Mouse (Mus musculus) hindbrain, embryonic 10.5 days (tissue): ENCODE data around the gene Nipsnap1. TPM values are rescaled to one million over a fixed set of nuclear protein-coding genes. Genes with fewer than 3 reads are reported as not detected.

Experiments used
- DNase-seq: peaks from one replicate; pipeline ENCODE4 v3.0.0-alpha.2; 2017; ENCODE audit warnings: low spot score
- H3K27ac ChIP-seq: fragments of 300-500 bp; sonication (generic); 2 replicates; pipeline ENCODE4 v1.5.1; 2016; ENCODE audit warnings: mild to moderate bottlenecking, moderate library complexity
- H3K27me3 ChIP-seq: fragments of 300-500 bp; sonication (generic); 2 replicates; pipeline ENCODE4 v1.6.1; 2016; ENCODE audit warnings: mild to moderate bottlenecking; ENCODE audit not compliant: poor library complexity, insufficient read depth, severe bottlenecking
- H3K36me3 ChIP-seq: fragments of 300-500 bp; sonication (generic); 2 replicates; pipeline ENCODE4 v1.6.1; 2016; ENCODE audit warnings: mild to moderate bottlenecking, moderate library complexity
- H3K4me1 ChIP-seq: fragments of 300-500 bp; sonication (generic); replicated peaks from 2 replicates; pipeline ENCODE4 v1.6.1; 2016; ENCODE audit warnings: mild to moderate bottlenecking
- H3K4me3 ChIP-seq: fragments of 300-500 bp; sonication (generic); 2 replicates; pipeline ENCODE4 v1.5.1; 2016; ENCODE audit warnings: mild to moderate bottlenecking, moderate library complexity
- H3K9me3 ChIP-seq: fragments of 300-500 bp; sonication (generic); 2 replicates; pipeline ENCODE4 v1.6.1; 2016; ENCODE audit warnings: mild to moderate bottlenecking, moderate library complexity
- WGBS: fragments of 180-500 bp; shearing (Covaris S2); methylation state at CpG from one replicate; pipeline ENCODE4 v1.1.7; 2016; 5-methylcytosine and 5-hydroxymethylcytosine counted together
- polyA plus RNA-seq: library from polyadenylated mRNA; unstranded; fragments of >200 nt; fragmentation: Nextera tagmentation; extraction: Ambion mirVana; gene quantifications from 2 replicates; pipeline ENCODE4 v1.2.1, GENCODE M21; 2016

Gene Nipsnap1
- polyA plus RNA-seq: 77.9 and 89.0 TPM in 2 replicates

DNA sequence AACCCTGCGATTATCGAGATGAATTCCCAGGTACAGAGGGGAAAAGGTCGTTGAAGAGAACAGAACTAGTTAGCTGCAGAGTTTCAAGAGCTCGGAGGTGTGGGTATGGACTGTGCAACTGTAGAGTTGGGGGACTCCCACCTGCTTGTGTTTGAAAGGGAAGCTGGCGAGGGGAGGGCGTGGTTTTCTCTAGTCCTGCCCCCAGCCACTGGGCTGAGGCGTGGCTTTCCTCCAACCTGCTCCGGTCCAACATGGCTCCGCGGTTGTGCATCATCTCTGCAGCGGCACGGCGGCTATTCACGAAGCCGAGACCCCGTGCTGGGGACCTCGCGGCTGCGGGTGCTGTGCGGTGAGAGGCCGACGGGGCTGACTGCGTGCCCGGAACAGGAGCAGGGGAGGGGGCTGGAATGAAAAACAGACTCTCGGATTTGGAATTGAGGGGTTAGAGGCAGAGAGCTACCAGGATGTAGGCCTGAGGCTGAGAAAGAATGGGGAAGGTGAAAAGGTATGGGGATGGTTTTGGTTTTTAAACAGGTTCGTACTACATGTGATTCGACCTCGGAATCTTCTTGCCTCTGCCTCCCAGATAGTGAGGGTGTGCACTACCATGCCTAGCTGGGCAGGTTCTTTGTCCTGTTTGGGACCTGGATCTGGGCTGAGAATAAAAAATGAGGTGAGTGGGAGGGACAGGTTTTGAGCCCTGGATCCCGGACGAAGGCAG, at the start of gene Nipsnap1:
Nipsnap1 (plus strand) TSS at position 197 of the 721 bp plus-strand sequence.
- H3K27me3 ChIP-seq: no peaks in the 10 kb centered on the region
- peaks cover 15% of the 10 kb centered on the region for H3K4me1 ChIP-seq
- peak within 1 kb of the TSS; percentile 86 for H3K4me3 ChIP-seq
- WGBS: 1% methylated on average over 30 of the region's 30 CpGs
- H3K9me3 ChIP-seq: peaks cover 8% of the 10 kb centered on the region; the same call in 1 of the 2 replicates
- peak; percentile 85 for DNase-seq
- peaks cover 14% of the 10 kb centered on the region for H3K36me3 ChIP-seq
- H3K27ac ChIP-seq: peak within 1 kb of the TSS; percentile 94

DNA sequence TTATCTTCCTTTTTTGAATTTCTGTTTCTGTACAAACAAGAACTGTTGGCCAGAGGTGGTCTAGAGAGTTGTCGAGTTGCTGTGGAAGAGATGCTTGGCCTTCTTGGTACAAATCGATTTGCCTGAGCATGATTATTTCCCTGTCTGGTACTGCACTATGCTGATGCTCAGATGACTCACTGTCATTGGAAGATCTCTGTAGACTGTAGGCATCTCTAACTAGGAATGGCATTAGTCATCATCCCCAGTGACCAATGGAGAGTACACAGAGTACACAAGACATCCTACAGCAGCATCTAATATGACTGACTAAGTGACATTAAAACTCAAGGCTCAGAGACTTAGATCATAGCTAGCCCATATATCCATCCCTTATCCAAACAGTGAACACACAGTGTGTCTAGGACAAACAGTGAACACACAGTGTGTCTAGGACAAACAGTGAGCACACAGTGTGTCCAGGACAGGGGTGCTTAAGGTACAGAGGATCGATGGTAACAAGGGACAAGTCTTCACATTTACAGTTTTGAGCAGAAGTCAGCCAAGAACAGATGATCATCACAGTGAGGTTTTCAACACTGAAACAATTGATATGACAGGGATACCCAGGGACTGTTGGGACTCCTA, 47.5 kb upstream of the Nipsnap1 start:
- Histone ChIP-seq H3K4me3 (no peak overlapping the region), H3K4me1 (peaks cover 7% of the 10 kb centered on the region), H3K36me3 (0 out of 2 replicates have a peak, but pooled peaks cover 6% of the 10 kb centered on the region), H3K9me3 (no peaks in the 10 kb centered on the region), H3K27me3 (no peaks in the 10 kb centered on the region), H3K27ac (no peak overlapping the region)
- no peak for DNase-seq
- WGBS: 91% methylated on average over 3 of the region's 3 CpGs

DNA sequence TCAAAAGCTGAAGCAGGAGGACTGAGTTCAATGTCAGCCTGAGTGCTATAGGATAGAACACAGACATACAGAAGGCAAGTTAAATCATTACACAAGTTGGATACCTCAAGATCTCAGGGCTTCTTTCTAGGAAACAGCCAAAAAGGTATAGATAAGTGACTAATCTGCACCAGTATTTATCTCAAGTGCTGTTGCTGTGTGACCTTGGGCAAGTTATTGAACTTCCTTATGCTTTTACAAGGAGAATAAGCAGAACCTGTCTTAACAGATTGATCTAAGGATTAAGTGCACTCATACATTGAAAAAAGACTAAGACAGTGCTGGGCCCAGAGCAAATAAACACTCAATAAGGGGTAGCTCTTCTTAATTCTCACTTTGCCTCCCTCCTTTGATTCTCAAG, 46.4 kb upstream of the Nipsnap1 start:
- no peak overlapping the region for H3K27ac ChIP-seq
- H3K27me3 ChIP-seq: no peaks in the 10 kb centered on the region
- H3K9me3 ChIP-seq: no peaks in the 10 kb centered on the region
- H3K4me3 ChIP-seq: no peak overlapping the region
- no peak for DNase-seq
- H3K4me1 ChIP-seq: no peaks in the 10 kb centered on the region
- H3K36me3 ChIP-seq: 0 out of 2 replicates have a peak, but pooled peaks cover 6% of the 10 kb centered on the region

- no peaks in the 10 kb centered on the region for H3K27me3 ChIP-seq
- H3K27ac ChIP-seq: no peak overlapping the region
- WGBS: 82% methylated on average over 2 of the region's 2 CpGs
- DNase-seq: no peak
- 0 out of 2 replicates have a peak, but pooled peaks cover 6% of the 10 kb centered on the region for H3K36me3 ChIP-seq
- no peaks in the 10 kb centered on the region for H3K4me1 ChIP-seq
- H3K9me3 ChIP-seq: no peaks in the 10 kb centered on the region
- no peak overlapping the region for H3K4me3 ChIP-seq
These were observed 45.8 kb upstream of the Nipsnap1 start for GRCm38 (mm10) chr11:4827916-4828315.

- no peak overlapping the region for H3K27ac ChIP-seq
- DNase-seq: no peak
- 0 out of 2 replicates have a peak, but pooled peaks cover 6% of the 10 kb centered on the region for H3K36me3 ChIP-seq
- no peaks in the 10 kb centered on the region for H3K27me3 ChIP-seq
- no peaks in the 10 kb centered on the region for H3K4me1 ChIP-seq
- H3K9me3 ChIP-seq: no peaks in the 10 kb centered on the region
- H3K4me3 ChIP-seq: no peak overlapping the region
These were observed 42.7 kb upstream of the Nipsnap1 start for GRCm38 (mm10) chr11:4831066-4831465.

DNA sequence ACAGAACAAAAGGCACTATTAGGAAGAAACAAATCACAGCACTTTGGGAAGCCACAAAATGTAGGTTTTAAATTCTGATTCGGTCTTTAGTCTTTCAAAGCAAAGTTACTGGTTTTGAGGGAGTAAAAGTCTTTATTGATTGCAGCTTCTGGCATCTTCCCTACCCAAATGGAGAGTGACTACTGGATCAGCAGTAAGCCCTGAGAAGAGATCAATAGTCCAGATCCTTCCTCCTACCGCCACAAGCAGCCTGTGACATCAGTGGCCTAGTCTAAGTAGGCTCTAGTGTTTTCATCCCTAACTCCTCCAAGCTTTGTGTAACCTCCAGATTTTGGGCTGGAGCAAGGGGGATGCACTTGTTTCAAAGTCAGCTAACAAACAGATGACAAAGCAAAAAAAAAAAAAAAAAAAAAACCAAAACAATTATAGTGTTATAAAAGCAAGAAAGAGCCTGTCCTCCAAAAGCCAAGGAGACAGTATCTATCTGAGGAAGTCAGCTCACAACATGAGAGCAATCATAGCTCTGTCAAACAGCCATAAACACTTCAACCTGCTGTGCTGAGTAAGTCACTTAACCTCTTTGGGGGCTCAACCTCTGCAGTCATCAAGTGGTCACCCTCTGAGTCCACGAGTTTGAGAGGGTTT, 40.3 kb upstream of the Nipsnap1 start:
- H3K9me3 ChIP-seq: no peaks in the 10 kb centered on the region
- no peak for DNase-seq
- no peak overlapping the region for H3K27ac ChIP-seq
- no peaks in the 10 kb centered on the region for H3K27me3 ChIP-seq
- H3K4me1 ChIP-seq: no peaks in the 10 kb centered on the region
- H3K4me3 ChIP-seq: no peak overlapping the region
- 0 out of 2 replicates have a peak, but pooled peaks cover 6% of the 10 kb centered on the region for H3K36me3 ChIP-seq
- whole genome bisulfite sequencing: 86% methylated on average over 3 of the region's 3 CpGs

GRCm38 (mm10) chr11:4835436-4835835, 38.3 kb upstream of the Nipsnap1 start:
- Histone ChIP-seq H3K4me1 (no peaks in the 10 kb centered on the region), H3K27me3 (no peaks in the 10 kb centered on the region), H3K27ac (no peak overlapping the region), H3K4me3 (no peak overlapping the region), H3K36me3 (no peaks in the 10 kb centered on the region), H3K9me3 (no peaks in the 10 kb centered on the region)
- no peak for DNase-seq
- WGBS: 90% methylated on average over 6 of the region's 6 CpGs

DNA sequence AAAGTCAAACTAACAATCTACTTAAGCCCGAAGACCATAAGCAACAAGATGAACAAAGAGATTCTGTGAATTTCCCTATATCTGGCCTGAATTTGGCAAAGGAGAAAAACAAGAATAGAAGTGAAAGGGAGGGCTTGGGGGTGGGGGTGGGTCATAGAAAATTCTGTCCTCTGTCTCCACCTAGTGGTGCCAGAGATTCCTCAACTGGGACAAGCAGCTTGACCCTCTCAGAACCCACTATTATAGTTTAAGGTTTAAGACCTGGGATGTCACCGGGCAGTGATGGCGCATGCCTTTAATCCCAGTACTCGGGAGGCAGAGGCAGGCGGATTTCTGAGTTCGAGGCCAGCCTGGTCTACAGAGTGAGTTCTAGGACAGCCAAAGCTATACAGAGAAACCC, 37.0 kb upstream of the Nipsnap1 start:
- WGBS: 77% methylated on average over 6 of the region's 6 CpGs
- DNase-seq: peak; percentile 21
- H3K27ac ChIP-seq: no peak overlapping the region
- H3K9me3 ChIP-seq: no peaks in the 10 kb centered on the region
- no peaks in the 10 kb centered on the region for H3K4me1 ChIP-seq
- no peaks in the 10 kb centered on the region for H3K36me3 ChIP-seq
- H3K27me3 ChIP-seq: no peaks in the 10 kb centered on the region
- H3K4me3 ChIP-seq: no peak overlapping the region

DNA sequence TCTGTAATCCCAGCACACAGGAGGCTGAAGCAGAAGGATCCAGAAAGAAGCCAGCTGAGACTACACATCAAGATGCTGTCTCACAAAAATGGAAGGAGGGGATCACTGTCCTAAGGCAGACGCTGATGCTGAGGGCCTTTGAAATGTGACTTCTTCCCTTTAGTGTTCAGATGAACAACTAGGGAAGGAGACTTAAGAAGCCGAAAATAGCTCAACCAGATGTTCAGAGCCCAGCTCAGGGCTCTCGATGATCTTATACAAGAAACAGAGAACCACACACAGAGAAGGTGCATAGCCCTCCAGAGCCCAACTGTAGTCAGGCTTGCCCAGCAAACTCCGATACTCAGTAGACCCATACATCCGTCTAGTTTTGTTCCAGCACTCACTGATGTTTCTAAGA, 36.4 kb upstream of the Nipsnap1 start:
- WGBS: 84% methylated on average over 5 of the region's 5 CpGs
- DNase-seq: no peak
- Histone ChIP-seq H3K4me3 (no peak overlapping the region), H3K9me3 (no peaks in the 10 kb centered on the region), H3K27me3 (no peaks in the 10 kb centered on the region), H3K4me1 (no peaks in the 10 kb centered on the region), H3K36me3 (no peaks in the 10 kb centered on the region), H3K27ac (no peak overlapping the region)

DNA sequence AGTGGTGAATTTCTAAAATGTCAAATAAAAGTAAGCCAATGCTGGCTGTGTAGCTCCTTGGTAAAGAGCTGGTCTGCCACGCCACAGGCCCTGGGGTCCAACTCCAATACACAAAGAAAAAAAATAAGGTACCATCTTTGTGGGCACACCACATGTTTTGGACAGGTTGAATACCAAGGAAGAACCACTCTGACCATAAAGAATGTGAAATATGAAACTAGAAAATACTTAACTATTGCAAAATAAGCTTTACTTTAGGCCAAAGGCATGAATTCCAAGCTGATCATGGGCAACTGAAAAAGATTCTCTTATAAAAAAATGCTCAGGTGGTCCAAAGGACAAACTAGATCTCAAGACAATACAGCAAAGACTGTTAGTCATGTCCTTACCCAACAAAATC, 35.5 kb upstream of the Nipsnap1 start:
- H3K4me3 ChIP-seq: no peak overlapping the region
- no peaks in the 10 kb centered on the region for H3K4me1 ChIP-seq
- H3K27ac ChIP-seq: no peak overlapping the region
- H3K27me3 ChIP-seq: no peaks in the 10 kb centered on the region
- no peak for DNase-seq
- no peaks in the 10 kb centered on the region for H3K9me3 ChIP-seq
- H3K36me3 ChIP-seq: no peaks in the 10 kb centered on the region
- 93% methylated on average over 1 of the region's 1 CpGs for WGBS

GRCm38 (mm10) chr11:4840942-4841526, 32.7 kb upstream of the Nipsnap1 start:
- H3K36me3 ChIP-seq: no peaks in the 10 kb centered on the region
- no peaks in the 10 kb centered on the region for H3K9me3 ChIP-seq
- WGBS: 86% methylated on average over 3 of the region's 3 CpGs
- H3K4me1 ChIP-seq: no peaks in the 10 kb centered on the region
- no peak overlapping the region for H3K27ac ChIP-seq
- no peak for DNase-seq
- H3K4me3 ChIP-seq: no peak overlapping the region
- no peaks in the 10 kb centered on the region for H3K27me3 ChIP-seq

DNA sequence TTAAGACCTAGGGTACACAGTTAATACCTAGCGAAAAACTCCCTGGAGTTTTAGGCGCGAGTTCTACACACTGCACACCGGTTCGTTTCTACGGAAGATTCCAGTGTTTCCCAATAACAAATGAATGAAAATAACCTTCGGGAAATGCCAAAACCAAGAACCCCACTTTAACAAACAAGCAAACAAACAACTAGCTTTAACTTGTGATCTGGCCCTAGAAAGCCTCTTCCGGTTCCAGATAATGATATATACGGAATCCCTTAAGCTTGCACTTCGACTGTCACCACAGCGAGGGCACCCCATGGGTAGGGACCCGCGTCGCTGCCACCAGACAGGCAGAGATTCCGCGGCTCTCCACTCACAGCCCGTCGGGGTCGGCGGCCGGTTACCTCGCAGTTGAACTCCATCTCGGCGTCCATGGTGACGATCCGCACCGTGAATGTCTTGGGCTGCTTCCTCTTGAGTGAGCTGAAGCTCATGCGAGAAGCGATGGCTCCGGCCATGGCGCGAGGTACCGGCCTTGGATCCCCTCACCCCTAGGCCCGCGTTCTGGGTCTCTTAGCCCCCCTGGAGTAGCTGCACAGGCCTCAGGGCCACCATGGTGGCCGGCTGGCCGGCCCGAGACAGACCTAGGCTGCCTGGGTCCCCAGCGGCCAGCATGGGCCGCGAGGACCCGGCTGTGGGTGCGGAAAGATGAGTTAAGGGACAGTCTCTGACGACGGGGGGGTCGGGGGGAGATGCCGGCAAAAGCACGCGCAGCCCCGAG, 25.1 kb upstream of the Nipsnap1 start:
- Histone ChIP-seq H3K27ac (peak overlapping the region; percentile 95), H3K27me3 (no peaks in the 10 kb centered on the region), H3K9me3 (no peaks in the 10 kb centered on the region), H3K36me3 (no peaks in the 10 kb centered on the region), H3K4me3 (peak overlapping the region; percentile 85), H3K4me1 (peaks cover 17% of the 10 kb centered on the region)
- whole genome bisulfite sequencing: under 1% methylated on average over 50 of the region's 50 CpGs
- no peak for DNase-seq
